Mouse (Mus musculus) limb, embryonic 13.5 days (tissue): ENCODE results near the gene Ovol3. TPM values are rescaled to one million over a fixed set of nuclear protein-coding genes. Genes with fewer than 3 reads are reported as not detected.
A peak's percentile ranks its signal among the peaks of the same experiment; 100 is the strongest.
"Not testable (repeated sequence)": the region's sequence is repeated elsewhere in the genome, so short reads cannot be mapped to it uniquely, and the experiment has no call there.

ENCODE experiments used
- ATAC-seq: fragments of 200-750 bp; cut with Nextera tagmentation; 2 replicates; pipeline ENCODE4 v1.8.0; 2017; ENCODE audit warnings: low read depth, moderate number of reproducible peaks, moderate TSS enrichment; ENCODE audit not compliant: low FRiP score
- H3K27ac ChIP-seq: fragments of 300-500 bp; sonication (generic); 2 replicates; pipeline ENCODE4 v1.5.1; 2015; ENCODE audit warnings: inconsistent platforms, mild to moderate bottlenecking, moderate library complexity
- H3K27me3 ChIP-seq: fragments of 300-500 bp; sonication (generic); 2 replicates; pipeline ENCODE4 v1.6.1; 2015; ENCODE audit warnings: mild to moderate bottlenecking, inconsistent platforms
- H3K36me3 ChIP-seq: fragments of 300-500 bp; sonication (generic); 2 replicates; pipeline ENCODE4 v1.6.1; 2015; ENCODE audit warnings: inconsistent platforms, mild to moderate bottlenecking, moderate library complexity
- H3K4me1 ChIP-seq: fragments of 300-500 bp; sonication (generic); 2 replicates; pipeline ENCODE4 v1.6.1; 2015; ENCODE audit warnings: inconsistent platforms
- H3K4me2 ChIP-seq: fragments of 300-500 bp; sonication (generic); replicated peaks from 2 replicates; pipeline ENCODE4 v1.6.1; 2015; ENCODE audit warnings: inconsistent platforms, mild to moderate bottlenecking, moderate library complexity
- H3K4me3 ChIP-seq: fragments of 300-500 bp; sonication (generic); 2 replicates; pipeline ENCODE4 v1.5.1; 2015; ENCODE audit warnings: moderate library complexity, mild to moderate bottlenecking, inconsistent platforms
- H3K9ac ChIP-seq: fragments of 300-500 bp; sonication (generic); 2 replicates; pipeline ENCODE4 v1.6.1; 2015; ENCODE audit warnings: mild to moderate bottlenecking, inconsistent platforms
- H3K9me3 ChIP-seq: fragments of 300-500 bp; sonication (generic); 2 replicates; pipeline ENCODE4 v1.6.1; 2016; ENCODE audit warnings: inconsistent platforms
- WGBS: fragments of 180-500 bp; shearing (Covaris S2); methylation state at CpG from one replicate; pipeline ENCODE4 v1.1.7; 2015; 5-methylcytosine and 5-hydroxymethylcytosine counted together
- polyA plus RNA-seq: library from polyadenylated mRNA; unstranded; fragments of >200 nt; fragmentation: Nextera tagmentation; extraction: Ambion mirVana; gene quantifications from 2 replicates; pipeline ENCODE4 v1.2.1, GENCODE M21; 2015

Ovol3 gene
- polyA plus RNA-seq, 1 experiment from 2014 or later, result 0.28 TPM

GRCm38 (mm10) chr7:30265041-30265440 is 29.5 kb upstream of the Ovol3 start:
- Histone ChIP-seq H3K4me2 (no peak overlapping the region), H3K9me3 (no peaks in the 10 kb centered on the region), H3K36me3 (peaks cover 41% of the 10 kb centered on the region), H3K4me1 (no peaks in the 10 kb centered on the region), H3K27ac (no peak overlapping the region), H3K4me3 (no peak overlapping the region), H3K9ac (no peak overlapping the region), H3K27me3 (no peaks in the 10 kb centered on the region)
- ATAC-seq, result no peak
- 84% methylated on average over 2 of the region's 2 CpGs for WGBS

DNA sequence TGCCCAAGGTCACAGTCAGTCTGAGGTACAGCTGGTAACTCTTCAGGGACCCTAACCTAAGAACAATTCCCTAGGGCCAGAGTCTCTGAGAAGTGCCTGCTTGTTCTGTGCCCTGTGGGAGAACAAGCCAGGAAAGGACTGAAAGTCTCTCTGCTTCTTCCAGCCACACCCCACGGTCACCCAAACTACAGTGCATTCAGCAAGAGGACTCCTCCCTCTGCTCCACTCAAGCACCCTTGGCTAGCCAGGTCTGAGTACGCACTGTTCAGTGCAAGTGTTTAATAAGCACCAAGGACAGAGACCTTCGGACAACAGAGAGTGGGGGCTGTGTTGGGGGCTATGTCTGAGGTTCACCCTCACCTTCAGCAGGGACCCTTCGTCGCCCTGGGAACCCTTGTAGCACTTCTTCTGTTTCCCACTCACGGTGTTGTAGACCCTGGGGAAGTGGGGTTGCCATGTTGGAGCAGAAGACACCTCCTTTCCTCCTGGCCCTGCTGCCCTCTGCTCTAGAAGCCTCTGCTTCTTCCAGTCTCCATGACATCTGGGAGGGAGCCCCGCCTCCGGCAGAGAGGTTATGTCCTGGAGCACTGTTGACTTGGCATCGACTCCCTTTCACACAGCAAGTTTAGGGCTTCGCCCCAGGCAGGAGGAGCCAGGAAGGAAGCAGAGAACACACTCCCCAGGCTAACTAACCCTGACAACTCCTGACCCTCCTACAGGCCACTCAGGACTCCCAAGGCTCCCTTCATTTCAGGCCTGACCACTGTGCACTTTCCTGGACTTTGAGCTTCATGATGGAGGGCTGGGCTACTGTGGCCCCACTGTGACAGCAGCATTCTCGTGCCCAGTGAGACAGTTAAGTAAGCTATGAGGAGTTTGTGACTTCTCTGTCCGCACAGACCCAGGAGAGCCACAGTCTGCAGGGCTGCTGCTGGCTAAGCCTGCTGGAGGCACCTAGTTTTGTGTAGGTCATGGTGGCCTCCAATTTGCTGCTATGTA is 16.7 kb upstream of the Ovol3 start:
- no peak for ATAC-seq
- Histone ChIP-seq H3K4me2 (no peak overlapping the region), H3K36me3 (peaks cover 27% of the 10 kb centered on the region), H3K4me1 (no peaks in the 10 kb centered on the region), H3K4me3 (no peak overlapping the region), H3K27ac (no peak overlapping the region), H3K9ac (no peak overlapping the region), H3K9me3 (no peaks in the 10 kb centered on the region), H3K27me3 (no peaks in the 10 kb centered on the region)
- WGBS, result 79% methylated on average over 12 of the region's 12 CpGs

- not testable (repeated sequence) for ATAC-seq
Measured at GRCm38 (mm10) chr7:30237374-30237773, 1.8 kb upstream of the Ovol3 start.

GRCm38 (mm10) chr7:30235091-30235490 is 434 bp downstream of the Ovol3 start:
- no peak overlapping the region for H3K4me3 ChIP-seq
- no peak for ATAC-seq
- H3K9me3 ChIP-seq, result no peaks in the 10 kb centered on the region
- no peak overlapping the region for H3K9ac ChIP-seq
- no peaks in the 10 kb centered on the region for H3K27me3 ChIP-seq
- peaks cover 31% of the 10 kb centered on the region for H3K36me3 ChIP-seq
- H3K27ac ChIP-seq, result no peak overlapping the region
- WGBS, result 92% methylated on average over 8 of the region's 8 CpGs
- H3K4me2 ChIP-seq, result no peak overlapping the region
- H3K4me1 ChIP-seq, result peaks cover 18% of the 10 kb centered on the region

More at GRCm38 (mm10) chr7:30237374-30237773, 1.8 kb upstream of the Ovol3 start:
- not testable (repeated sequence) for H3K27me3 ChIP-seq, H3K4me2 ChIP-seq, H3K9ac ChIP-seq, H3K4me3 ChIP-seq, H3K27ac ChIP-seq, H3K9me3 ChIP-seq
- Histone ChIP-seq H3K36me3 (peaks cover 50% of the 10 kb centered on the region), H3K4me1 (peaks cover 10% of the 10 kb centered on the region)
- 85% methylated on average over 3 of the region's 3 CpGs for WGBS

DNA sequence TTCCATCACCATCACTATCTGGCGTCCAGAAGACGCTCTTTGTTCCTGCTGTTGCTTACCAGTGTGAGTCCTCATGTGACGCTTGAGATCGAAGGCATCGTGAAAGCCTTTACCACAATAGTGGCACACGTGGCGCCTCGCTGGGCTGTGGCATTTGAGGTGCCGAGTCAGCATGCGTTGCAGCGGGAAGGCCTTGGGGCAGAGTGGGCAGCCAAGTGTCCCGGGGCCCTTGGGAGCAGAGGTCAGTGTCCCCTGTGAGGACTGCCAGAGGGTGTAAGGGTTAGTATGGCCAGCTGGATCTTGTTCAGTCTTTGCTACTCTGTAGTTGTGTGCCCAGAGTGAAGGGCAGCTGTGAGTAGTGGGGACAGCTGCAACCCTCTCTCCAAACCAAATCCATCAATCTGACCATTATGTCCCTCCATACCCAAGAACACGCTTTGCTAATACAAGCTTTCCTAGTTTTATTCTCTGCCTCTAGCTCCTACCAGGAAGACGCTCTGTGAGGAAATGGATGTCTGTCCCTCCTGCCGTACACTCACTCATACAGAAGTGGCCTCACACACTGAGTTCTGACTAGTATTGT is 1.2 kb downstream of the Ovol3 start:
- 91% methylated on average over 15 of the region's 15 CpGs for WGBS
- Histone ChIP-seq H3K27ac (no peak overlapping the region), H3K4me1 (peaks cover 18% of the 10 kb centered on the region), H3K4me3 (no peak overlapping the region), H3K27me3 (no peaks in the 10 kb centered on the region), H3K9me3 (no peaks in the 10 kb centered on the region), H3K4me2 (no peak overlapping the region), H3K36me3 (peaks cover 30% of the 10 kb centered on the region), H3K9ac (no peak overlapping the region)
- ATAC-seq, result no peak

GRCm38 (mm10) chr7:30233387-30233786 is 2.1 kb downstream of the Ovol3 start:
- Histone ChIP-seq H3K4me2 (peak overlapping the region; percentile 83), H3K4me3 (peak overlapping the region; percentile 80), H3K9ac (no peak overlapping the region), H3K36me3 (peaks cover 35% of the 10 kb centered on the region), H3K27ac (no peak overlapping the region), H3K4me1 (peaks cover 18% of the 10 kb centered on the region), H3K9me3 (no peaks in the 10 kb centered on the region), H3K27me3 (no peaks in the 10 kb centered on the region)
- ATAC-seq, result no peak
- WGBS, result 89% methylated on average over 20 of the region's 20 CpGs

- peak overlapping the region; percentile 83 for H3K9ac ChIP-seq
- H3K27ac ChIP-seq, result peak overlapping the region; percentile 92
- no peak for ATAC-seq
- H3K36me3 ChIP-seq, result peaks cover 42% of the 10 kb centered on the region
- H3K4me2 ChIP-seq, result peak overlapping the region; percentile 83
- peak overlapping the region; percentile 80 for H3K4me3 ChIP-seq
- 2% methylated on average over 24 of the region's 24 CpGs for WGBS
- peaks cover 18% of the 10 kb centered on the region for H3K4me1 ChIP-seq
- H3K27me3 ChIP-seq, result no peaks in the 10 kb centered on the region
- no peaks in the 10 kb centered on the region for H3K9me3 ChIP-seq
Measured at GRCm38 (mm10) chr7:30232631-30233148, 2.8 kb downstream of the Ovol3 start.

DNA sequence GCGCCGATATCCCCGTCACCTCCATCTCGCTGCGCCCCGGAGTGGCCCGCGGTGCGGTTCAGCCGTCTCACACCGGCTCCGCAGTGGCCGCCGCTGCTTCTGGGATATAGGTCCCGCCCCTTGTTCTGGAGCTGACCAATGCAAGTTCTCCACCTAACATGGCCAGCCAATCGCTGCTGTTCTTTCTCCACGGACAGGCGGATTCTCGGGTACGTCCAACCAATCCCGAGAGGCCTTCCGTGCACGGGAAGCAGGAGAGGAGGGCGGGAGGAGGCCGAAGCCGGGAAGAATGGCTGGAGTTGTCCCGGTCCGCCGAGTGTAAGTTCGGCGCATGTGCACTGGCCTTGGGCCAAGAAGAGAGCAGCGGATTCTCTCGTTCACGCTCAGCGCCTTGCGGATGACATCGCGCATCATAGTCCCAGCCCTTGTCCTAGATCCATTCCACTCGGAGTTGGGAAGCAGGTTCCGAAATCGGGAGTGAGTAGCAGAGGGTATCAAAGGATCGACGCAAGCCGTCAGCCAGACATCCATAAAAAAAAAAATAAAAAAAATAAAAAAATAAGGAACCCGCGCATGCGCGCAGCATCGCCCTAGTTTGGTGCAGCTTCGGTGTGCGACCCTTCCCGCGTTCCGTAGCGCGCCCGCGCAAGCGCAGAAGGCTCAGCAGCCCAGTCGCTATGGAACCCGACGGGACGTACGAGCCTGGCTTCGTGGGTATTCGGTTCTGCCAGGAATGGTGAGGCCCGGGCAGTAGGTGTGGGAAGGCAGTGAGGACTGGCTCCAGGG is 3.7 kb downstream of the Ovol3 start, which contains the start of the genes Polr2i and Tbcb:
Gene Polr2i, plus strand, starts transcription at position 280 of the 786 bp plus-strand sequence.
Gene Tbcb, minus strand, starts transcription at position 604 of the 786 bp plus-strand sequence.
- ATAC-seq, result peak; percentile 94
- H3K4me3 ChIP-seq, result peak within 1 kb of the TSS; percentile 80
- WGBS, result under 1% methylated on average over 67 of the region's 67 CpGs
- peak within 1 kb of the TSS; percentile 83 for H3K4me2 ChIP-seq
- H3K36me3 ChIP-seq, result peaks cover 50% of the 10 kb centered on the region
- H3K9ac ChIP-seq, result peak within 1 kb of the TSS; percentile 83
- H3K9me3 ChIP-seq, result no peaks in the 10 kb centered on the region
- H3K4me1 ChIP-seq, result peaks cover 18% of the 10 kb centered on the region
- H3K27ac ChIP-seq, result peak within 1 kb of the TSS; percentile 92
- no peaks in the 10 kb centered on the region for H3K27me3 ChIP-seq

DNA sequence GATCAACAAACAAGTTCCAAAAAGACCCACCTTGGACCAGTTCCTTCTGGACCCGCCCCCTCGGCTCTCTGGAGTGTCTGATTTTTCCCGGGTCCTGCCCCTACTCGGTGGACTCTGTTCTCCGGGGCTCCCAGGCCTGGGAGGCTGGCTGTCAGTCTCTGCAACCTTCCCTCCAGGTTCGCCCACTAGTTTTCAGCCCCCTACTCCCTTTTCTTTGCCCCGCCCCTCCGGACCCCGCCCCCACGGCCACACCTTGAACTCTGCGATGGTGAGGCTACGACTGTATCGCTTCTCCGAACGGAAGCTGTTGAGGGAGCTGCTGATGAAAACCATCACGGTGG is 4.2 kb downstream of the Ovol3 start:
- Histone ChIP-seq H3K4me1 (peaks cover 18% of the 10 kb centered on the region), H3K27ac (peak overlapping the region; percentile 44; the same call in 1 of the 2 replicates), H3K9ac (peak overlapping the region; percentile 72), H3K36me3 (peaks cover 56% of the 10 kb centered on the region), H3K4me3 (peak overlapping the region; percentile 80), H3K27me3 (no peaks in the 10 kb centered on the region), H3K9me3 (no peaks in the 10 kb centered on the region), H3K4me2 (peak overlapping the region; percentile 78)
- WGBS, result under 1% methylated on average over 16 of the region's 16 CpGs
- peak; percentile 37; the same call in 1 of the 2 replicates for ATAC-seq

DNA sequence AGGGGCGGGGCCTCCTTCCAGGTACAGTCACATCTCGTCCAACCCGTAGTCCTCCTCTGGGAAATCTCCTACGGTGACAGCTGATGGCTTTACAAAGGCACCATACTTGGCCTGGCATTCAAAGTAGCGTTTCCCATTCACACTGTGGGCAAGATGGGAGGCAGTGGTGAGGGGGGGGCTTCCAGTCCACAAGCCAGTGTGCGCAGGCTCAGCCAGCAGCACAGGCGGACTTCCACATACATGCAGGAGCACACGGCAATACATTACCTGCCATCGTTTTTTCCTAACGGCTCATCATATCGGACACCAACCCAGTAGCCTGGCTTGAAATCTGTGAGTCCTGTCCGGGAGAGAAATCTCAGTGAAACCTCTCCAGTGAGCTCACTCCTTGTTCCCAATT is 11.3 kb downstream of the Ovol3 start:
- no peak overlapping the region for H3K9ac ChIP-seq
- peaks cover 4% of the 10 kb centered on the region; the same call in 1 of the 2 replicates for H3K4me1 ChIP-seq
- ATAC-seq, result no peak
- 95% methylated on average over 12 of the region's 12 CpGs for WGBS
- no peak overlapping the region for H3K4me3 ChIP-seq
- H3K4me2 ChIP-seq, result no peak overlapping the region
- H3K36me3 ChIP-seq, result peaks cover 65% of the 10 kb centered on the region
- H3K27me3 ChIP-seq, result no peaks in the 10 kb centered on the region
- no peaks in the 10 kb centered on the region for H3K9me3 ChIP-seq
- H3K27ac ChIP-seq, result no peak overlapping the region

DNA sequence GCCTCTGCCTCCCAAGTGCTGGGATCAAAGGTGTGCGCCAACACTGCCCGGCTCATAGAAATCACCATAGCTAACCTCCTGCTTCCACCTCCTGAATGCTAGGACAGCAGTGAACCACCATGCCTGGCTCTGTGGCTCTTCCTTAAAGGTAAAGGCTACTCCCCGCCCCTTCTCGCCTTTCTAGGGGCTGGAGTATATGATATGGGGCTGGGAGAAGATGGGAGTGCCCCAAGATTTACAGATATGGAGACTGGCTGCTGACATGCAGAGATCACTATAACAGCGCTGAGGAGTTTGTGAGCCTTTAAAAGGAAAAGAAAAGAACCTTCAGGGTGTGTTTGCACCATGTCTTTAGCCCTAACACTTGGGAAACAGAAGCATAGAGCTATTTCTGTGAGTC is 13.3 kb downstream of the Ovol3 start:
- 92% methylated on average over 5 of the region's 5 CpGs for WGBS

More for the DNA sequence above, 13.3 kb downstream of the Ovol3 start:
- no peak overlapping the region for H3K9ac ChIP-seq
- peaks cover 49% of the 10 kb centered on the region for H3K36me3 ChIP-seq
- no peaks in the 10 kb centered on the region for H3K27me3 ChIP-seq
- H3K27ac ChIP-seq, result no peak overlapping the region
- H3K4me1 ChIP-seq, result peaks cover 4% of the 10 kb centered on the region; the same call in 1 of the 2 replicates
- no peaks in the 10 kb centered on the region for H3K9me3 ChIP-seq
- no peak for ATAC-seq
- no peak overlapping the region for H3K4me3 ChIP-seq
- no peak overlapping the region for H3K4me2 ChIP-seq
